Mouse (Mus musculus) gastrocnemius, postnatal 10 days (tissue): ENCODE measurements around the gene Gatad2b. TPM values are rescaled to one million over a fixed set of nuclear protein-coding genes. Genes with fewer than 3 reads are reported as not detected.
"Not testable (repeated sequence)": the region's sequence is repeated elsewhere in the genome, so short reads cannot be mapped to it uniquely, and the experiment has no call there.

ENCODE experiments used
- DNase-seq: peaks from one replicate; pipeline ENCODE4 v3.0.0; 2021; ENCODE audit warnings: mixed read lengths
- long read RNA-seq, 2 experiments: library from polyadenylated mRNA; stranded (forward); transcript quantifications; one replicate each; pipeline ENCODE4 v2.0.0; 2021
- total RNA-seq, 2 experiments: library from RNA; stranded (reverse); gene quantifications; 2 replicates each; pipeline ENCODE4 v1.2.3; 2021

Gene Gatad2b
- 10 to 100 TPM; 48.5 to 57.8 TPM for total RNA-seq
- long read RNA-seq, experiment 1, partial matches to known transcripts, result 0 of 2 reads
- long read RNA-seq, experiment 1, other reads (novel, unspliced or antisense), result 2 of 2 reads
- long read RNA-seq, experiment 2, partial matches to known transcripts, result 0 of 1 reads
- long read RNA-seq, experiment 2, other reads (novel, unspliced or antisense), result 1 of 1 reads

DNA sequence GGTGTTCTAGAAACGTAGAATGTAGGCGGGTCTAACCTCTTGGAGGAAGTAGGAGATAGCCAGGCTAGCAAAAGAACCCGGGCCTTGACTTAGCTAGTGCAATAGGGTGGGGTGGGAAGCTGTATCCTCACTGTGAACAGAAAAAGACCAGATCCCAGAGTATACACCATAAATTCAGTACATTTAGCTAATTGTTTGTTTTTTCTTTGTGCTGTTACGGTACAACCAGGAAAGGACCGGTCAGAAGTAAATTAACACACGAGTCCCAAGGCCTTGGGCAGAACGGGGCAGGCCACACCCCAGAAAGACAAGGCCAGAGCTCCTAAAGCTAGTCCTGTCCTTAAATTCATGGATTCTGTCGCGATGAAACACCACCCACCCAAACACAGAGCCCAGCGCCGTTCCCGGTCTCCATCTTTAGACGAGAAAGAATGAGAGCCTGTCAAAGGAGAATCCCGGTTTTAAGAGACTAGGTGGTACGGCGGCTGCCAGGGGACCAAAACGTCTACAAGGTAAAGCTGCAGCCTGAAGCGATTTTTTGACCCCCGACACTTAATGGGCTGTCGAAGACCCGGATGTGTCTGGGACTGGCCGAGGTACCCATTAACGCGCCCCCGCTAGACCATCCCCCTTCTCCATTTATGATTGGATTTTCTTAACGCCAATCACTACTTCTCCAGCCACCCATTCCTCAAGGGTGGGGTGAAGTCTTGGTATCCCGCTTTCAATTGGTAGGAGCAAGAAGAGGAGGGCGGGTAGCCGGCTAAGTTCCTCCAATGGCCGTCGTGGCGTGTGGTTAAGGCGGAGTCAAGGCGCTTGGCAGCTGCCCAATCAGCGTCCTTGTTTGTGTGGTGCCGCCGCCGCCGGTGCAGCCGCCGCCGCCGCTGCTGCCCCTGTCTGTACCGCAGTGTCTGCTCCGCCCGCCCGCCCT is at the start of gene Gatad2b:
Gene Gatad2b (plus strand): TSS at position 834 of the 931 bp plus-strand sequence.
- peak; percentile 98 for DNase-seq

DNA sequence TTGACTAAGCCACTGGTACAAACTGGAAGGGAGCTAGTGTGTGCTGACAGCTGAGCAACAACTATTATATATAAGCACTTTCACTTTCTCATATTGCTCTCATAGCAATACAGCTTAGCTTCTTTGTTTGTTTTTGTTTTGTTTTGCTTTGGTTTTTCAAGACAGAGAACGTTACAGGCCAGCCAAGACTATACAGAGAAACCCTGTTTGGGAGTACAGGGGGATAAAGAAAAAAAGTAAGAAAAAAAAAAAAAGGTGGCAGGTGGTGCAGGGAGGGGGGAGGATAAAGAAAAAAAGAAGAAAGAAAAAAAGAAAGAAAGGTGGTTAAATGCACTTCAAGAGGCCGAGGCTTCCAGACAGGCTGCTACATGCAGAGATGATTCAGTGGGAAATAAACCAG is 47.6 kb upstream of the Gatad2b start:
- no peak for DNase-seq

DNA sequence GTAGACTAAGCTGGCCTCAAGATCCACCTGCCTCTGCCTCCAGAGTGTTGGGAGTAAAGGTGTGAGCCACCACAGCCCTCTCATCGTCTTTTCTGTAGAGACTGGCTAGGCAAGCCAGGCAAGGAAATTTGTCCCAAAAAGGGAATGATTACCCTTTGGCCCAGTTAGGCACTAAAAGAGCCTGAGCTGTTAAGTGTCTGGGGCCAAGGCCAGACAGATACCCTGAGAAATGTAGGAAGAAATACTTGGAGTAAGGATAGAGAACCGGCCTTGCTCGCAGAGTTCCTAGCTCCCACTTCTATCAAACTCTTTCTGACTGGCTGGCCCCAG is 45.4 kb upstream of the Gatad2b start:
- no peak for DNase-seq

GRCm38 (mm10) chr3:90247960-90248745 is 44.8 kb upstream of the Gatad2b start, which contains the start of gene Slc39a1:
Gene Slc39a1 (plus strand): TSS chr3:90248172.
- peak; percentile 87 for DNase-seq

DNA sequence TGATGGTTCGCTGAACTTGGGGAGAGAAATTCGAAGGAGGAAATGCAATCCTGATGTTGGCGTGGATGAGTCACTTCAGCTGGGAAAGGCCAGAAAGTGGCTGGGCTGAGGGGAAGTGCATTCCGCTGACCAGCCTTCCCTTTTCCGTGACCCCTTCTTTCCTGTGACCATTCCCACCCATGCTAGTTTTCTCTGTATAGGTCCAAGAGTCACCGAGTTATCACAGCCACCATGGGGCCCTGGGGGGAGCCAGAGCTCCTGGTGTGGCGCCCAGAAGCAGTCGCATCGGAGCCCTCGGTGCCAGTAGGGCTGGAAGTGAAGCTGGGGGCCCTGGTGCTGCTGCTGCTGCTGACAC is 44.3 kb upstream of the Gatad2b start:
- DNase-seq, result peak; percentile 33

DNA sequence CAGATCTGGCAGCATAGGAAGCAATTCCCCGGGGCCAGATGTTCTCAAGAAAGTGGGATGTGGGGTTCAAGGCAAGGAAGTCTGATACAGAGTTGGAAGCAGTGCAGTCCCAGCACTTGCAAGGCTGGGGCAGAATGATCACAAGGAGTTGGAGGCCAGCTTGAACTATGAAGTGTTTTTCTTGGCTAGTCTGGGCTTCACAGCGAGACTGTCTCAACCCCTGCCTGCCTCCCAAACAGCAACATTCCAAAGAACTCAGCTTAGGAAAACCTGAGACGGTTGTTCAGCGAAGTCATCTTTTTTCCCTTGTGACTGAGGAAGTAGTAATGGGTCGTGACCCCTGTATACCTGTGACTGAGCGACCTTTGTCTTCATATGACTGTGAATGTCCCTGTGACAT is 42.2 kb upstream of the Gatad2b start:
- no peak for DNase-seq

DNA sequence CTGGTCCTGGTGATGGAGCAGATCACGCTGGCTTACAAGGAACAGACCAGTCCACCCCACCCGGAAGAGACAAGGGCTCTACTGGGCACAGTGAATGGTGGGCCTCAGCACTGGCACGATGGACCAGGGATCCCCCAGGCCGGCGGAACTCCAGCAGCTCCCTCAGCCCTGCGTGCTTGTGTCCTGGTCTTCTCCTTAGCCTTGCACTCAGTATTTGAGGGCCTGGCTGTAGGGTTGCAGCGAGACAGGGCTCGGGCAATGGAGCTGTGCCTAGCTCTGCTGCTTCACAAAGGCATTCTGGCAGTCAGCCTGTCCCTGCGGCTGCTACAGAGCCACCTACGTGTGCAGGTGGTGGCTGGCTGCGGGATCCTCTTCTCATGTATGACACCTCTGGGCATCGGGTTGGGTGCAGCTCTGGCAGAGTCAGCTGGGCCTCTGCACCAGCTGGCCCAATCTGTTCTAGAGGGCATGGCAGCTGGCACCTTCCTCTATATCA is 41.2 kb upstream of the Gatad2b start:
- DNase-seq, result not testable (repeated sequence)

- not testable (repeated sequence) for DNase-seq
Observed at GRCm38 (mm10) chr3:90252659-90253058, 40.3 kb upstream of the Gatad2b start.

GRCm38 (mm10) chr3:90253174-90253573 is 39.8 kb upstream of the Gatad2b start:
- DNase-seq, result not testable (repeated sequence)

GRCm38 (mm10) chr3:90253653-90254418 is 39.1 kb upstream of the Gatad2b start, which contains the start of gene Crtc2:
Gene Crtc2 (plus strand): TSS chr3:90254163.
- DNase-seq, result peak; percentile 86

DNA sequence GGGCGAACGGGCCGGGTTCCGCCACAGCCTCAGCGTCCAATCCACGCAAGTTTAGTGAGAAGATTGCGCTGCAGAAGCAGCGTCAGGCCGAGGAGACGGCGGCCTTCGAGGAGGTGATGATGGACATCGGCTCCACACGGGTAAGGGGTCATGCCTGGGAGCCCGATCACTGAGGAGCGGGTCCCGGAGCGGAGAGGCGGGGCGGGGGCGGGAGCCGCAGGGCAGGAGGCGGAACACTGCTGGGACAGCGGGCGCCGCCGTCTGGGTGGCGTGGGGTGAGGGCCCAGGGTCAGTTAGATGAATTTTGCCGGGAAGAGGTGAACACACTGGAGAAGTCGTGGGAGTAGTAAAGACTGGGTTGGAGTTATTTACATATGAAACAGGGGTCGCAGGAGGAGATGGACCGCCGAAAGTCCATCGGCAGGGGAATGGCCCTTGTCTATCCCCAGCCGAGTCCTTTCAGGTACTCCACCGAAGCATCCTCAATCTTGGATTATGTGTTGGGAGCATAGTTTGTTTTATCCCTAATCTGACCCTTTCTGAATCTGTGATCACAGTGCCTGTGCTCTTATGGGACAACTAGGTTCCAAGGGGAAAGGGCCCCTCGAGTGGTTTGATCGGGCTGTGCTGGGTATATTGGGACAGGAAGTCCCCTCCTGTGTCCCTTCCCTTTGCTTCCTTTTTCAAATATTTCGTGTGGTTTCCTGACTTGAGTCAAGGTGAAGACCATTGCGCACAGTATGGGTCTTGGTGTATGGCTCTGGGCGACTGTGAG is 38.4 kb upstream of the Gatad2b start:
- DNase-seq, result no peak

DNA sequence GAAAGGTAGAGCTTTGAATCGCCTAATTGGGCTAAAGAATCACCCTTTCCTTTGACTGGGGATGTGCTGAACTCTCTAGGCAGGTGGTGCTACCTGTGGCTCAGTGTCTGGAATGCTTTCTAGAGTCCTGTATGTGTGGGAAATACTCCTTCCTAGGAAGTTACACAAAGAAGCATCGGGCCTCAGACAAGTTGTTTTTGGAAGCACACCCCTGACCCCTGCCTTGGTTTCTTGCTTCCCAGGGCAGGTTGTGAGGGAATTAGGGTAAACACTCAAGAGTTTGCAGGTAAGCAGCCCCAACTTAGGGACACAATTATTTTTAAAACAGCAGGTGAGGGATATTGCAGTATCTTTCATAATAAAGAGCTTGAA is 37.8 kb upstream of the Gatad2b start:
- DNase-seq, result no peak

- no peak for DNase-seq
Observed at GRCm38 (mm10) chr3:90255784-90256353, 37.1 kb upstream of the Gatad2b start.

GRCm38 (mm10) chr3:90256731-90257530 is 36.0 kb upstream of the Gatad2b start:
- no peak for DNase-seq

DNA sequence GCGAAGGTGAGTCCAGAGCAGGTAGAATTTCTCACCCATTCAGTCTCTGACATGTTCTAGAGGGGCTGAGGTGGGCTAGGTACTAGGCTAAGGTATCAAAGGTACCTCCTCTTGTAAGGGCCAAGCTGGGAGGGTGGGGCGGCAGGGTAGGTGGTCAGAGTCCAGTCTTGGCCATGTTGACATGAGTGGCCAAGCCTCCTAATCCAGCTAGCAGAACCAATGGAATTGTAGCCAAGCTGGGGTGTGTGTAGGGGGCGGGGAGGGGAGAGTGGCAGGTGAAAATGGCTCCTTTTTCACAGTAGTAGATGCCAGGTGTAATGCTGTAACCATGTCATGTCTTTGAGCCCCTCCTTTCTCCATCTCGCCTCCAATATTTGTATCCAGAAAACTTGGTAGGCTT is 34.5 kb upstream of the Gatad2b start:
- no peak for DNase-seq

GRCm38 (mm10) chr3:90263121-90263771 is 29.7 kb upstream of the Gatad2b start:
- DNase-seq, result no peak

DNA sequence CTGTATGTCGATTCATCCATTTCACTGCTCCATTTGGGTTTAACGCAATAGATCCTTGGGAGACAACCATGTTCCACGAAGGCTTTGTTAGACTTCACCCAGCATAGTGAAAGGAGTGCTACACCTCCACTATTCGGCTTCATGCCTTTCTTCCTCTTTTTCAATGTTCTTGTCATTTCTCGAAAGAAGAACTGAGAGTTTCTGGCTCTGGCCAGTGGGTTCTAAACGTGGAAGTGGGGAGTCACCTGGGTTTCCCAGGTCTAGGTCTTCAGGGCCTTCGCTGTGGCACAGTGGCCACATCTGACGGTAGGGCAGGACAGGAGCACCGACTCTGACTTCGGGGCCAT is 28.3 kb upstream of the Gatad2b start:
- no peak for DNase-seq

GRCm38 (mm10) chr3:90265034-90265931 is 27.7 kb upstream of the Gatad2b start, which contains the start of gene Dennd4b:
Gene Dennd4b (plus strand): TSS chr3:90265185.
- DNase-seq, result peak; percentile 97
